Comparison of ENCODE assay signal across 10 mouse cellular contexts in the genomic region with DNA sequence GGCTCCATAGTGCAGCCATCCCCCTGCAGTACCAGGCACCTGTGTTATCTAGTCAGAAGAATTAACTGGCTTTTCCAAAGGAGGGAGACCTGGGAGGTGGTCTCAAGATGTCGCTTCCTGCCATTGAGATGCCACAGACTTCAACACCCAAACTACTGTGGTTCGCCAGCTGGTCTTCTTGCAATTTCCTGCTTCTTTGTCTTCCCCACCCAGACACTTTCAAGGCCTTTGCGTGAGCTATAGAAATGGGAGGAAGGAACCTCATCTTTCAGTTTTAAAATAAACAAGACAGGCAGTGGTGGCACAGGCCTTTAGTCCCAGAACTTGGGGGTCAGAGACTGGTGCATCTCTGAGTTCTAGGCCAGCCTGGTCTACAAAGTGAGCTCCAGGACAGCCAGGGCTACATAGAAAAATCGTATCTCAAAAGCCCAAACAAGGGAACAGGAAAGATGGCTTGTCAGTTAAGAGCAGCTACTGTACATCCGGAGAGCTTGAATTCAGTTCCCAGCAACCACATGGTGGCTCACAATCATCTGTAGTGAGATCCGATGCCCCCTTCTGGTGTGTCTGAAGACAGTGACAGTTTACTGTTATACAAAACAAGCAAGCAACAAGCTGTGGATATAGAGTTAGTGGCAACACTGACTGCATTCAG. TPM values are rescaled to one million over a fixed set of nuclear protein-coding genes. Genes with fewer than 3 reads are reported as not detected.
DNase-seq lines count a peak whose midpoint lies in the region; ATAC-seq lines count a peak whose summit lies in the region.
"Had no signal": no experiment of that assay in that cellular context is flagged by ENCODE, and none has a peak within 500 bp of the region (broad histone marks: within the 10 kb centered on the region; RNA-seq: fewer than 3 reads in every experiment).

No protein-coding gene starts in this region.

- H3K27me3 ChIP-seq in heart, embryonic 13.5 days (replicated peaks) = no peaks in the 10 kb centered on the region
- no peaks in the 10 kb centered on the region for H3K27me3 ChIP-seq in midbrain, embryonic 14.5 days (ENCODE audit: control insufficient read depth, insufficient read depth, low read length)

- 74% methylated on average over 6 of the region's 6 CpGs for WGBS in heart, embryonic 13.5 days
- WGBS in midbrain, embryonic 14.5 days = 71% methylated on average over 6 of the region's 6 CpGs

- peaks cover 58% of the 10 kb centered on the region for H3K36me3 ChIP-seq in heart, embryonic 13.5 days
- peaks cover 40% of the 10 kb centered on the region for H3K36me3 ChIP-seq in midbrain, embryonic 14.5 days (ENCODE audit: control insufficient read depth, insufficient read depth, low read length)

- no peak for ATAC-seq in heart, embryonic 13.5 days (ENCODE audit: extremely low read depth, insufficient number of reproducible peaks, low FRiP score, low TSS enrichment)
- no peak for ATAC-seq in midbrain, embryonic 14.5 days (ENCODE audit: low FRiP score, low TSS enrichment)

- H3K9ac ChIP-seq in heart, embryonic 13.5 days = no peak overlapping the region
- no peak overlapping the region for H3K9ac ChIP-seq in midbrain, embryonic 14.5 days (replicated peaks; ENCODE audit: low read length)

- DNase-seq in heart, postnatal 36 days = no peak
- DNase-seq in spleen, postnatal 36 days (ENCODE audit: low spot score in 2 of 2) = peak; percentile 24 to 38
- DNase-seq in spleen, postnatal 4 days (ENCODE audit: low spot score in 2 of 2) = no peak
- no peak for DNase-seq in midbrain, embryonic 14.5 days
- DNase-seq in c-Kit-positive CD71-positive TER-119-positive erythroid progenitor cells, embryonic 14.5 days (ENCODE audit: low spot score) = no peak
- DNase-seq in layer of hippocampus, postnatal 36 days = no peak
- no peak for DNase-seq in spleen, adult 18-20 months
- DNase-seq: kidney, postnatal 36 days had no signal

- no peak overlapping the region for H3K4me2 ChIP-seq in heart, embryonic 13.5 days
- 0 out of 2 replicates have a peak overlapping the region, but pooled peaks have one; percentile 5 for H3K4me2 ChIP-seq in midbrain, embryonic 14.5 days (ENCODE audit: low read length)

- H3K4me1 ChIP-seq in heart, embryonic 13.5 days = peaks cover 28% of the 10 kb centered on the region
- peaks cover 41% of the 10 kb centered on the region for H3K4me1 ChIP-seq in midbrain, embryonic 14.5 days (ENCODE audit: control insufficient read depth, insufficient read depth, low read length)

- H3K4me3 ChIP-seq in heart, embryonic 13.5 days = no peak overlapping the region
- H3K4me3 ChIP-seq in midbrain, embryonic 14.5 days (replicated peaks; ENCODE audit: low read depth, low read length) = no peak overlapping the region

- peak overlapping the region; percentile 33 for H3K27ac ChIP-seq in heart, embryonic 13.5 days (replicated peaks)
- H3K27ac ChIP-seq in midbrain, embryonic 14.5 days (replicated peaks; ENCODE audit: low read depth, low read length) = peak overlapping the region; percentile 82

- intact Hi-C loops in heart, postnatal 36 days (cut with DNase I) = no loop called here

- no peaks in the 10 kb centered on the region for H3K9me3 ChIP-seq in heart, embryonic 13.5 days
- H3K9me3 ChIP-seq in midbrain, embryonic 14.5 days (ENCODE audit: control insufficient read depth, low read length) = no peaks in the 10 kb centered on the region

RNA-seq across cellular contexts. Expression of gene Mrpl58, which starts 4.8 kb away (rescaled TPM):
- 173 and 184 TPM in 2 replicates for polyA plus RNA-seq in heart, embryonic 13.5 days (2015; fragmentation: Nextera tagmentation; extraction: Ambion mirVana)
- total RNA-seq in heart, postnatal 36 days (2021) = 100 to 1,000 TPM; 134 to 149 TPM
- 222 and 223 TPM in 2 replicates for polyA plus RNA-seq in midbrain, embryonic 14.5 days (2014; fragmentation: Nextera tagmentation; extraction: Ambion mirVana)
- 100 to 1,000 TPM in 1 of 2 experiments, 10 to 100 TPM in 1; 98.1 to 105 TPM for total RNA-seq in layer of hippocampus, postnatal 36 days (2021)

RNA-seq across cellular contexts. Expression of gene Atp5h, which starts 11.4 kb away (rescaled TPM):
- 1,581 and 1,838 TPM in 2 replicates for polyA plus RNA-seq in heart, embryonic 13.5 days (2015; fragmentation: Nextera tagmentation; extraction: Ambion mirVana)
- 1,000 to 10,000 TPM; 2,281 to 2,357 TPM for total RNA-seq in heart, postnatal 36 days (2021)
- 838 and 924 TPM in 2 replicates for polyA plus RNA-seq in midbrain, embryonic 14.5 days (2014; fragmentation: Nextera tagmentation; extraction: Ambion mirVana)
- 100 to 1,000 TPM; 478 to 524 TPM for total RNA-seq in layer of hippocampus, postnatal 36 days (2021)

RNA-seq across cellular contexts. Expression of gene Kctd2, which starts 11.5 kb away (rescaled TPM):
- polyA plus RNA-seq in heart, embryonic 13.5 days (2015; fragmentation: Nextera tagmentation; extraction: Ambion mirVana) = 8.8 and 12.1 TPM in 2 replicates
- 10 to 100 TPM; 27.9 to 28.3 TPM for total RNA-seq in heart, postnatal 36 days (2021)
- polyA plus RNA-seq in midbrain, embryonic 14.5 days (2014; fragmentation: Nextera tagmentation; extraction: Ambion mirVana) = 37.3 and 41.6 TPM in 2 replicates
- total RNA-seq in layer of hippocampus, postnatal 36 days (2021) = 10 to 100 TPM; 69.2 to 77.4 TPM

RNA-seq across cellular contexts. Expression of gene Cdr2l, which starts 26.7 kb away (rescaled TPM):
- 6.7 and 7.4 TPM in 2 replicates for polyA plus RNA-seq in heart, embryonic 13.5 days (2015; fragmentation: Nextera tagmentation; extraction: Ambion mirVana)
- total RNA-seq in heart, postnatal 36 days (2021) = 1 to 10 TPM; 5.8 to 5.9 TPM
- 27.1 and 29.5 TPM in 2 replicates for polyA plus RNA-seq in midbrain, embryonic 14.5 days (2014; fragmentation: Nextera tagmentation; extraction: Ambion mirVana)
- 10 to 100 TPM; 25.3 to 25.7 TPM for total RNA-seq in layer of hippocampus, postnatal 36 days (2021)

RNA-seq across cellular contexts. Expression of gene Trim80, which starts 32.0 kb away (rescaled TPM):
- polyA plus RNA-seq in heart, embryonic 13.5 days (2015; fragmentation: Nextera tagmentation; extraction: Ambion mirVana) = 0.07 and 0.19 TPM in 2 replicates
- not detected for total RNA-seq in heart, postnatal 36 days (2021)
- polyA plus RNA-seq in midbrain, embryonic 14.5 days (2014; fragmentation: Nextera tagmentation; extraction: Ambion mirVana) = not detected in 2 replicates
- total RNA-seq in layer of hippocampus, postnatal 36 days (2021) = not detected
- polyA plus RNA-seq: C2C12 had no signal

Comparison
In these comparisons a context has a peak if more than half of its experiments do, and no peak if none do; other contexts are left out.
1. DNase-seq: peak in spleen, postnatal 36 days (2 of 2); none in heart, postnatal 36 days (0 of 2), spleen, postnatal 4 days (0 of 2), midbrain, embryonic 14.5 days (single experiment), c-Kit-positive CD71-positive TER-119-positive erythroid progenitor cells, embryonic 14.5 days (single experiment), layer of hippocampus, postnatal 36 days (0 of 2) and spleen, adult 18-20 months (0 of 2).
2. RNA of gene Atp5h, which starts 11.4 kb away (total RNA-seq): 2,281 to 2,357 TPM in heart, postnatal 36 days; 478 to 524 TPM in layer of hippocampus, postnatal 36 days; every median in the first group is over 4 times any median in the second.